Mouse (Mus musculus): Measurements from ENCODE around the gene Hipk2. TPM values are rescaled to one million over a fixed set of nuclear protein-coding genes. Genes with fewer than 3 reads are reported as not detected.

Gene Hipk2
- polyA plus RNA-seq, 1 experiment from 2014 or later = 27.4 TPM

GRCm38 (mm10) chr6:38814690-38815089 lies 61.3 kb downstream of the Hipk2 start:
- H3K4me2 ChIP-seq = no peak overlapping the region
- 76% methylated on average over 2 of the region's 2 CpGs for WGBS
- no peak overlapping the region for H3K27ac ChIP-seq (ENCODE audit: low read depth, low read length)
- H3K4me3 ChIP-seq (ENCODE audit: low read depth, low read length) = no peak overlapping the region
- no peaks in the 10 kb centered on the region for H3K9me3 ChIP-seq (ENCODE audit: control insufficient read depth, low read length)
- H3K36me3 ChIP-seq (ENCODE audit: control insufficient read depth, insufficient read depth, low read length) = peaks cover 25% of the 10 kb centered on the region
- H3K4me1 ChIP-seq (replicated peaks; ENCODE audit: control insufficient read depth, insufficient read depth, low read length) = peaks cover 23% of the 10 kb centered on the region
- H3K27me3 ChIP-seq (replicated peaks; ENCODE audit: control insufficient read depth, insufficient read depth, low read length) = no peaks in the 10 kb centered on the region
- DNase-seq (ENCODE audit: low spot score) (no peak), ATAC-seq (replicated peaks; ENCODE audit: low FRiP score) (no peak)
- H3K9ac ChIP-seq (ENCODE audit: low read depth, low read length) = no peak overlapping the region

- DNase-seq (ENCODE audit: low spot score) (no peak), ATAC-seq (replicated peaks; ENCODE audit: low FRiP score) (no peak)
- H3K4me2 ChIP-seq = no peak overlapping the region
- peaks cover 7% of the 10 kb centered on the region for H3K36me3 ChIP-seq (ENCODE audit: control insufficient read depth, insufficient read depth, low read length)
- no peak overlapping the region for H3K27ac ChIP-seq (ENCODE audit: low read depth, low read length)
- H3K9ac ChIP-seq (ENCODE audit: low read depth, low read length) = no peak overlapping the region
- 86% methylated on average over 4 of the region's 4 CpGs for WGBS
- H3K4me3 ChIP-seq (ENCODE audit: low read depth, low read length) = no peak overlapping the region
- no peaks in the 10 kb centered on the region for H3K27me3 ChIP-seq (replicated peaks; ENCODE audit: control insufficient read depth, insufficient read depth, low read length)
- H3K4me1 ChIP-seq (replicated peaks; ENCODE audit: control insufficient read depth, insufficient read depth, low read length) = peaks cover 26% of the 10 kb centered on the region
- no peaks in the 10 kb centered on the region for H3K9me3 ChIP-seq (ENCODE audit: control insufficient read depth, low read length)
These were observed 64.4 kb downstream of the Hipk2 start for GRCm38 (mm10) chr6:38811459-38812145.

GRCm38 (mm10) chr6:38810121-38810475 lies 65.9 kb downstream of the Hipk2 start:
- Histone ChIP-seq H3K27me3 (replicated peaks; ENCODE audit: control insufficient read depth, insufficient read depth, low read length) (no peaks in the 10 kb centered on the region), H3K36me3 (ENCODE audit: control insufficient read depth, insufficient read depth, low read length) (peaks cover 6% of the 10 kb centered on the region), H3K9me3 (ENCODE audit: control insufficient read depth, low read length) (no peaks in the 10 kb centered on the region), H3K27ac (ENCODE audit: low read depth, low read length) (no peak overlapping the region), H3K9ac (ENCODE audit: low read depth, low read length) (no peak overlapping the region), H3K4me3 (ENCODE audit: low read depth, low read length) (no peak overlapping the region), H3K4me2 (no peak overlapping the region), H3K4me1 (replicated peaks; ENCODE audit: control insufficient read depth, insufficient read depth, low read length) (peaks cover 17% of the 10 kb centered on the region)
- DNase-seq (ENCODE audit: low spot score) (no peak), ATAC-seq (replicated peaks; ENCODE audit: low FRiP score) (peak; percentile 48; the same call in 1 of the 2 replicates)
- WGBS = 31% methylated on average over 2 of the region's 2 CpGs

GRCm38 (mm10) chr6:38809396-38810120 lies 66.4 kb downstream of the Hipk2 start:
- Histone ChIP-seq H3K4me3 (ENCODE audit: low read depth, low read length) (no peak overlapping the region), H3K9ac (ENCODE audit: low read depth, low read length) (no peak overlapping the region), H3K9me3 (ENCODE audit: control insufficient read depth, low read length) (no peaks in the 10 kb centered on the region), H3K4me2 (no peak overlapping the region), H3K27me3 (replicated peaks; ENCODE audit: control insufficient read depth, insufficient read depth, low read length) (no peaks in the 10 kb centered on the region), H3K36me3 (ENCODE audit: control insufficient read depth, insufficient read depth, low read length) (peaks cover 9% of the 10 kb centered on the region), H3K27ac (ENCODE audit: low read depth, low read length) (no peak overlapping the region), H3K4me1 (replicated peaks; ENCODE audit: control insufficient read depth, insufficient read depth, low read length) (peaks cover 15% of the 10 kb centered on the region)
- 51% methylated on average over 10 of the region's 10 CpGs for WGBS
- ATAC-seq (replicated peaks; ENCODE audit: low FRiP score) (peak; percentile 56), DNase-seq (ENCODE audit: low spot score) (no peak)

- DNase-seq (ENCODE audit: low spot score) (no peak), ATAC-seq (replicated peaks; ENCODE audit: low FRiP score) (no peak)
- WGBS = 92% methylated on average over 4 of the region's 4 CpGs
- peaks cover 13% of the 10 kb centered on the region for H3K4me1 ChIP-seq (replicated peaks; ENCODE audit: control insufficient read depth, insufficient read depth, low read length)
- peaks cover 12% of the 10 kb centered on the region for H3K36me3 ChIP-seq (ENCODE audit: control insufficient read depth, insufficient read depth, low read length)
- no peaks in the 10 kb centered on the region for H3K9me3 ChIP-seq (ENCODE audit: control insufficient read depth, low read length)
- H3K4me2 ChIP-seq = no peak overlapping the region
- no peak overlapping the region for H3K4me3 ChIP-seq (ENCODE audit: low read depth, low read length)
- no peak overlapping the region for H3K27ac ChIP-seq (ENCODE audit: low read depth, low read length)
- H3K27me3 ChIP-seq (replicated peaks; ENCODE audit: control insufficient read depth, insufficient read depth, low read length) = no peaks in the 10 kb centered on the region
- H3K9ac ChIP-seq (ENCODE audit: low read depth, low read length) = no peak overlapping the region
These were observed 67.6 kb downstream of the Hipk2 start for GRCm38 (mm10) chr6:38808317-38808716.

GRCm38 (mm10) chr6:38806963-38807445 lies 69.0 kb downstream of the Hipk2 start:
- H3K9ac ChIP-seq (ENCODE audit: low read depth, low read length) = no peak overlapping the region
- peaks cover 12% of the 10 kb centered on the region for H3K36me3 ChIP-seq (ENCODE audit: control insufficient read depth, insufficient read depth, low read length)
- no peak for DNase-seq (ENCODE audit: low spot score)
- no peaks in the 10 kb centered on the region for H3K9me3 ChIP-seq (ENCODE audit: control insufficient read depth, low read length)
- H3K4me2 ChIP-seq = no peak overlapping the region
- H3K27me3 ChIP-seq (replicated peaks; ENCODE audit: control insufficient read depth, insufficient read depth, low read length) = no peaks in the 10 kb centered on the region
- H3K27ac ChIP-seq (ENCODE audit: low read depth, low read length) = no peak overlapping the region
- peaks cover 20% of the 10 kb centered on the region for H3K4me1 ChIP-seq (replicated peaks; ENCODE audit: control insufficient read depth, insufficient read depth, low read length)
- ATAC-seq (replicated peaks; ENCODE audit: low FRiP score) = no peak
- WGBS = 70% methylated on average over 4 of the region's 4 CpGs
- no peak overlapping the region for H3K4me3 ChIP-seq (ENCODE audit: low read depth, low read length)

GRCm38 (mm10) chr6:38805612-38806011 lies 70.4 kb downstream of the Hipk2 start:
- no peak overlapping the region for H3K27ac ChIP-seq (ENCODE audit: low read depth, low read length)

GRCm38 (mm10) chr6:38801252-38801651 lies 74.7 kb downstream of the Hipk2 start:
- Histone ChIP-seq H3K27ac (ENCODE audit: low read depth, low read length) (no peak overlapping the region), H3K4me3 (ENCODE audit: low read depth, low read length) (no peak overlapping the region), H3K4me2 (no peak overlapping the region), H3K9me3 (ENCODE audit: control insufficient read depth, low read length) (no peaks in the 10 kb centered on the region), H3K36me3 (ENCODE audit: control insufficient read depth, insufficient read depth, low read length) (peaks cover 7% of the 10 kb centered on the region), H3K9ac (ENCODE audit: low read depth, low read length) (no peak overlapping the region), H3K4me1 (replicated peaks; ENCODE audit: control insufficient read depth, insufficient read depth, low read length) (peaks cover 29% of the 10 kb centered on the region), H3K27me3 (replicated peaks; ENCODE audit: control insufficient read depth, insufficient read depth, low read length) (no peaks in the 10 kb centered on the region)
- 68% methylated on average over 1 of the region's 1 CpGs for WGBS
- ATAC-seq (replicated peaks; ENCODE audit: low FRiP score) (no peak), DNase-seq (ENCODE audit: low spot score) (no peak)

More at GRCm38 (mm10) chr6:38805612-38806011, 70.4 kb downstream of the Hipk2 start:
- H3K9me3 ChIP-seq (ENCODE audit: control insufficient read depth, low read length) = no peaks in the 10 kb centered on the region
- no peak overlapping the region for H3K4me3 ChIP-seq (ENCODE audit: low read depth, low read length)
- 69% methylated on average over 2 of the region's 2 CpGs for WGBS
- no peaks in the 10 kb centered on the region for H3K27me3 ChIP-seq (replicated peaks; ENCODE audit: control insufficient read depth, insufficient read depth, low read length)
- no peak overlapping the region for H3K4me2 ChIP-seq
- ATAC-seq (replicated peaks; ENCODE audit: low FRiP score) = no peak
- no peak for DNase-seq (ENCODE audit: low spot score)
- peaks cover 9% of the 10 kb centered on the region for H3K36me3 ChIP-seq (ENCODE audit: control insufficient read depth, insufficient read depth, low read length)
- H3K4me1 ChIP-seq (replicated peaks; ENCODE audit: control insufficient read depth, insufficient read depth, low read length) = peaks cover 21% of the 10 kb centered on the region
- no peak overlapping the region for H3K9ac ChIP-seq (ENCODE audit: low read depth, low read length)
